Mouse (Mus musculus) spleen, embryonic (tissue): ENCODE data around the gene Gbp8.
"Not testable (repeated sequence)": the region's sequence is repeated elsewhere in the genome, so short reads cannot be mapped to it uniquely, and the experiment has no call there.

Experiments
- CTCF ChIA-PET: fragments of 350-600 bp; sonication (Branson Sonifier 250); formaldehyde crosslinking; loops from one replicate; lab custom pipeline; 2022; lab: Charles Lee

Gene Gbp8

GRCm38 (mm10) chr5:105139409-105140088 is at the start of gene Gbp8, which contains the start of the genes Gbp9 and Gbp4:
Gbp8 (minus strand) TSS chr5:105139540.
Gbp9 (minus strand) TSS chr5:105139539.
Gbp4 (minus strand) TSS chr5:105139586.
- CTCF ChIA-PET: not testable (repeated sequence)

GRCm38 (mm10) chr5:105181446-105181845 is 42.1 kb upstream of the Gbp8 start:
- CTCF ChIA-PET: no interaction called here

GRCm38 (mm10) chr5:105156582-105156981 is 17.2 kb upstream of the Gbp8 start:
- CTCF ChIA-PET: no interaction called here

DNA sequence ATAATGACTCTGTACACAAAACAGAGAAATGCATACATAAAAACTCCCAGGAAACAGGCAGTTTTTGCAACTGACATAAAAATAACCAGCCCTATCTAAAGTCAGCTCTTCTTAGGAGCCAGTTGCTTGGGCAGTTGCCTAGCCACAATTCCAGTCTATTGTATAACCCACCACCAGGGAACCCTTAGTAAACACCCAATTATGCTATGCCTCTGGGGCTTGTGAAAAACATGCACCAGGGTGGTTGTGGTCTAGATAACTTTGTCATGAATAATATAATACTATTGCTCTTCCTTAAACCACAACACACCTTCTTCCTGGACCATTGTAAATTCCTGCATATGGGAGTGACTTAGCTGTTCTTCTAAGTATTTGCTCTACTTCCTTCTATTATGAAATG is 14.7 kb upstream of the Gbp8 start:
- CTCF ChIA-PET: no interaction called here

DNA sequence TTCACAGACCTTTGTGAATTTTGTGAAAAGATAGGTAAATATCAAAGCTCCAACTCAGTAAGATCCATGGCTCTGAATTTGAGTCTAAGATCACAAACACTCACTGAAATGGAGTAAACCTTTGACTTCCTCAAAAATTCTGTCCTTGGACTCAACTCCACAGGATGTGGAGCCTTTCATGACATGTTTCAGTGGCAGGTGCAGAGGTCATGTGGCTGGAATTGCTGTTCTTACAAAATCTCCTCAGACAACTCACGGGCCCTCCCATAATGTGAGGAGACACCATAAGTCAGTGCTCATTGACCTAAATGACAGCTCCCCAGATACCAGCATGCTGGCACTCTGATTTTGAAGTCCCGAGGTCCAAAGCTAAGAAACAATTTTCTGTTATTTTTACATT is 8.7 kb upstream of the Gbp8 start:
- CTCF ChIA-PET: interaction anchor here (0.6 kb wide), 1 partner anchor 14 kb away, joined by 3 read pairs; no protein-coding TSS in a partner anchor

- CTCF ChIA-PET: no interaction called here
Measured at GRCm38 (mm10) chr5:105146447-105146846, 7.1 kb upstream of the Gbp8 start.

DNA sequence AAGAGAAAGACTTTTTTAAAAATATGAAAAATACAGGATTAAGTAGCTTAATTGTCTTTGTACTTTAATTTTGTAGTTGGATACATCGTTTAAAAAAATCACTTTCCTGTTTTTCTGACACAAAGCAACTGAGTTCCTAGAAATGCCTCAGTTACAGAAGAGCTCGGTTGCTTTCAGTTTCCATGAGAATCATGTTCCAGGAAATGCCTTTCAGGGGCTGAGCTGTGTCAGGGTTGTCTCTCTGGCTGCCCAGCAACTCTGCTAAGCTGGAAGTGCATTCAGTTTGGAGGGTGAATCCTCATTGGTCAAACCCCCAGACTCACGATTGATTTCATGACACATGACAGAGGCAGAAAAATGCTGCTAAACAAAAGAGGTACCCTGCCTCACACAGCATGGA is 6.4 kb upstream of the Gbp8 start:
- CTCF ChIA-PET: interaction anchor here (0.7 kb wide), 1 partner anchor 80 kb away, joined by 3 read pairs; no protein-coding TSS in a partner anchor

- CTCF ChIA-PET: not testable (repeated sequence)
Measured at GRCm38 (mm10) chr5:105140089-105140810, 910 bp upstream of the Gbp8 start.

DNA sequence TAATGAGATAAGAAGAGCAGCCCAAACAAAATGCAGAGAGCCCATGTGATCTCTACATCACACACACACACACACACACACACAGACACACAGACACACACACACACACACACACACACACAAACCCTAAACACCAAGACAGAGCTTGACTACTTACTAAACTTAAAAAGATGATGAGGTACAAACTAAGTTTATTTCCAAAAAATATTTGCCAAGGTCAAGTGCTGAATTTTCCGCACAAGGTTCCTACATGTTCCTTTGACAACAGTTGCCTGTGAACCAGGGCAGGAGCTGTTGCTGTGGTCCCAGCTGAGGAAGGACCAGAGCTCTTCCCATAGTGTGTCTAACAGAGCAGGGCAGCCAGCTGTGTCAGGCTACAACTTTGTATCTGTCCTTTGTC is 434 bp downstream of the Gbp8 start:
- CTCF ChIA-PET: no interaction called here

- CTCF ChIA-PET: not testable (repeated sequence)
Measured at GRCm38 (mm10) chr5:105136706-105137304, 2.5 kb downstream of the Gbp8 start.

DNA sequence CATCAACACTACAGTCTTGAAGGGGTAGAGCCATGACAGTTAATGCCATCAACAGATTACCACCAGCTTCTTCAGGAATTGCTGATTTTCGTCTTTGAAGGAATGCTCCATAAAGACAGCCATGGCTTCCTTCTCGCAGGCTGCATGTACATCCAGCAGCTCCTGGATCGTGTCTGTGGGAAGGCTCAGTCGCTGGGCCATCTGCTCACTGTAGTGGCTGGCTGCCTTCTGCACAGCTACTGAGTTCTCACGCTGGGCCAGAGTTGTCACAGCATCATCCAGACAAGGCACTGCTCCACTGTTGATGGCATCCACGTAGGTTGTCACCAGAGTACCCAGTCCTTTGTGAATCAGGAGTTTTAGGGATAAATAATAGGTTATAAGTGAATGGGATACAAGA is 17.6 kb downstream of the Gbp8 start:
- CTCF ChIA-PET: not testable (repeated sequence)

GRCm38 (mm10) chr5:105115740-105116139 is 23.6 kb downstream of the Gbp8 start:
- CTCF ChIA-PET: no interaction called here

- CTCF ChIA-PET: no interaction called here
Measured at GRCm38 (mm10) chr5:105114696-105115095, 24.6 kb downstream of the Gbp8 start.

GRCm38 (mm10) chr5:105113656-105114055 is 25.7 kb downstream of the Gbp8 start:
- CTCF ChIA-PET: interaction anchor here (0.6 kb wide), 1 partner anchor 1426 kb away, joined by 5 read pairs; no protein-coding TSS in a partner anchor

- CTCF ChIA-PET: interaction anchor here (0.6 to 0.7 kb wide), 3 partner anchors 88 to 131 kb away, joined by 6 to 10 read pairs (median 7); partner anchors contain the start of gene Abcg3
Measured at GRCm38 (mm10) chr5:105110271-105110852, 29.0 kb downstream of the Gbp8 start.

DNA sequence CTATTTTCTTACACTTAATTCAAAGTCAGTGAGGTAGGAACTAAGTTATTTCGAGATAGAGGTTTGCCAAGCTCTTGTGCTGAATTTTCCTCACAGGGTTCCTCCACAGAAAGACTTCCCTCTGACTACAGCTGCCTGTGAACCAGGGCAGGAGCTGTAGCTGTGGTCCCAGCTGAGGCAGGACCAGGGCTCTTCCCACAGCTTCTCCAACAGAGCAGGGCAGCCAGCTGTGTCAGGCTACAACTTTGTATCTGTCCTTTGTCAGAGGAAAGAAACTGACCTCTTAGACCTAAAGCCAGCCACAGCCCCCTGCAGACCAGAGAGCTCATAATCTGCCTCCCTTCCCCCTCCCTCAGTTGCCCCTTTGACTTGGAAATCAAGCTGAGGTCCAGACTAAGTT is 29.6 kb downstream of the Gbp8 start:
- CTCF ChIA-PET: interaction anchor here (0.7 kb wide), 2 partner anchors 89 to 130 kb away, joined by 6 to 10 read pairs; no protein-coding TSS in a partner anchor

GRCm38 (mm10) chr5:105105689-105106088 is 33.7 kb downstream of the Gbp8 start:
- CTCF ChIA-PET: not testable (repeated sequence)

GRCm38 (mm10) chr5:105081900-105082299 is 57.4 kb downstream of the Gbp8 start:
- CTCF ChIA-PET: no interaction called here

DNA sequence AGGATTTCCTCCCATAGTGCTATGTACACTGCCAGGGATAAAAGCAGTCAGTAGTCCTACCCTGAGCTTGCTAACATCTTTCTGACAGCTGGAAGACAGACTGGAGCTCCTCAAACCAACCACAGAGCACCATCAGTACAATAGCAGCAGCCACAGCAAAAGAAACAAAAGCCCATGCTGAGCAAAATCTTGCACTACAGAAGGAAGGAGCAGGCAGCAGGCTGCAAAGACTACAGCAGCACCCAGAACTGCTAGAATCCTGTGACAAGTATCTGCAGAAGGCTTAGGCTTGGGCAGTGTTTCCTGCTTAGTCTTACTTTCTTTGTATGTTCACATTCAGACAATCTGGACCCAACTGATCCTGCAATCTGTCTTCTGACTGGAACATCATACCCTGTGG is 71.0 kb downstream of the Gbp8 start:
- CTCF ChIA-PET: not testable (repeated sequence)

- CTCF ChIA-PET: not testable (repeated sequence)
Measured at GRCm38 (mm10) chr5:105064443-105064842, 74.9 kb downstream of the Gbp8 start.

DNA sequence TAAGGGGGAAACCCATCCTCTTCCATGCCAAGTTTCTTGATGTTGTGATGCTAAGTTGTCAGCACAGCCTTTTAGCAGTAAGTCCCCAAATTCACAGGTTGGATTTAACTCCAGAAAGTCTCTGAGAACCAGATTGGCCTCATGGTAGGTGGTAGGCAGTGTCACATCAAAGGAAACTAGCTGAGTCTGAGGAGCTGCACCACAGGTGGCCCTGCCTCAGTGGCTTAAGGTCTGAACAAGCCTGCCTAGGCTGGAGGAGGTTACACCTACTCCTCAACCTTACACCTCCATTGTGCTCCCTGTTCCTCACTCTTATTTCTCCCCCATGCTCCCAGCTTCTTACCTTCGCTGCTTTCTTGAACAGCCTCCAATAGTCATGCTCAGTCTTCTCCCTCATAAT is 76.0 kb downstream of the Gbp8 start:
- CTCF ChIA-PET: no interaction called here

- CTCF ChIA-PET: not testable (repeated sequence)
Measured at GRCm38 (mm10) chr5:105062403-105062802, 76.9 kb downstream of the Gbp8 start.
